Mouse (Mus musculus): ENCODE results near the gene Myd88. TPM values are rescaled to one million over a fixed set of nuclear protein-coding genes. Genes with fewer than 3 reads are reported as not detected.

The Myd88 gene
- total RNA-seq (2023): 41.9 TPM

GRCm38 (mm10) chr9:119340909-119341816 lies at the start of gene Myd88:
Gene Myd88 (minus strand): TSS chr9:119341411.

GRCm38 (mm10) chr9:119365284-119365683 lies 24.1 kb upstream of the Myd88 start, which contains the start of gene Slc22a14:
Gene Slc22a14 (minus strand): TSS chr9:119365553.

DNA sequence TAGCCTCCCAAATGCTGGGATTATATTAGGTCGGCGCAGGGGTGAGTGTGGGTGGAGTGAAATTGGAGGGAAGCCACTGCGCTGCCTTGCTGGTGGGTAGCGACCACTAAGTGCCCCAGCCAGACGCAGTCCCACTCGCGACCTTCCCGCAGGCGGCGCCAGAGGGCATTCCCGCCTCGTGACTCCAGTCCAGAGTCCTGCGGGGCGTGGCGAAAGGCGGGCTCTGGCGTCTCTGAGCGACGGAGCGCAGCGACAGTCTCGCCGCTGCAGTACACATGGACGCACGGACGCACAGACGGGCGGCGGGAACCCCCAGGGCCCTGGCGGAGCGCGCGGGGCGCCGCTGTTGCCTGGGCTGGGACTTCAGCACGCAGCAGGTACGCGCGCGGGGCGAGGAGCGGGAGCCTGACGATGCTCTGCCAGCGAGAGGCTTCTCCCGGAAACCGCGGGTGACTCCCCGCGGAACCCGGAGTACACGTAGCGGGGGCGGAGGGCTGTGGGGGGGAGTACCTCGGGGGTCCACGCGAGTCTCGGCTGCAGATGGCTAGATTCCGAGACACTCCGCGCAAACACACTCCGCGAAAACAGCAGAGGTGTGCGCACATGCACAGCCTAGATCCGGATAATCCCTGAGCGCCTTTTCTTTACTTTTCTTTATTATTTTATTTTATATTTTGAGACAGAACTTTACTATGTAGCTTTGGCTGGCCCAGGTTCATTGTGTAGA lies 16.3 kb upstream of the Myd88 start, which contains the start of gene Xylb:
Gene Xylb (plus strand): TSS at position 51 of the 727 bp plus-strand sequence.

GRCm38 (mm10) chr9:119339558-119340211 lies 1.5 kb downstream of the Myd88 start, which contains the start of gene Acaa1a:
Gene Acaa1a (plus strand): TSS chr9:119339676.

DNA sequence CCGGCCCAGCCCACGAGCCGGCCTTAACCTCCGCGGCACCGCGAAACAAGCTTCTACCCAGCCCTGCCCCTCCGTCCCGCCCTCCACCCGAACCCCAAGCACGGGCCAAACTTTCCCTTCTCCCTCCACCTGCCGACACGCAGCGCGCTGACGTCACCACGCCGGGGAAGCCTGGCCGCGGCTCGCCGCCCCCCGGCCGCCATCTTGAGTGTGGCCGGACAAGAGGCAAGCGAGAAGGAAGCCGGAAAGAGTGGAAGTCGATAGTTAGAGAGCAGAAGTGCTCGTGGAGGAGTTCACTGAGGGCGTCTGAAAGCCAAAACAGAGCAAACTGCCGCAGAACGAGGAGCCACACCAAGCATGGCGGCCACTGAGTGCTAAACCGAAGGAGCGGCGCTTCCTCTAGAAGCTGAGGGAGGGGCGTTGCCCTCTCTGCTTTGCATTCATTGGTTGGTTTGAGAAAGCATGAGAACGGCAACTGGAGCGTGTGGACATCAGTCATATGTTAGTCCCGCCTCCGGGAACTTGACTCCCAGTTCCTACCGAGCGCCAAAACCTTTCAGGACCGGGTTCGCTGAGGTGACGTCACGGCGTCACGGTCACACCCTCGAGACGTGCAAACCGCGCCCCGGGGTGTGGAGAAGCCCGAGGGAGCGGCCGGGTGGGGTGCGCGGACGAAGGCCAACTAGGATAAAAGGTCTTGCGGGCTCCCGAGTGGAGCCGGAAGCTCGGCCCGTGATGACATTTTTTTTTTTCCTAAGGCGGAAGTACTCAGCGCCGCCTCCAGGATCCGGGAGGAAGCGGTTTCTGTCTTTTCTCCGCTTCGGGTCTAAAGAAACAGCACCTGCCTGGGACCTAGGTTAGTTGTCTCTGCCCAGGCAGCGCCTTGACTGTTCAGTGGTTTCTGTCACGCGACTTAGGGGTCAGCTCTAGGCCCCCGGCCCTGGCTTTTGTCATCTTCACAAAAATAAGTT lies 18.6 kb downstream of the Myd88 start, which contains the start of gene Oxsr1:
Gene Oxsr1 (minus strand): TSS at position 139 of the 971 bp plus-strand sequence.

Other genes with a start within 250 kb of the Myd88 start
- 1.2 TPM for gene Plcd1, start 247.9 kb downstream of the Myd88 start, total RNA-seq (2023)
- not detected for gene Dlec1, start 238.9 kb downstream of the Myd88 start, total RNA-seq (2023)
- 0.47 TPM for gene Acaa1b, start 184.3 kb downstream of the Myd88 start, total RNA-seq (2023)
- not detected for gene Gm47289, start 182.2 kb downstream of the Myd88 start, total RNA-seq (2023)
- gene Slc22a13, start 132.3 kb downstream of the Myd88 start, total RNA-seq (2023): not detected
- gene Oxsr1, start 19.0 kb downstream of the Myd88 start, total RNA-seq (2023): 43.8 TPM
- 55.5 TPM for gene Acaa1a, start 1.7 kb downstream of the Myd88 start, total RNA-seq (2023)
- 1.4 TPM for gene Xylb, start 16.0 kb upstream of the Myd88 start, total RNA-seq (2023)
- gene Slc22a14, start 24.1 kb upstream of the Myd88 start, total RNA-seq (2023): not detected
- gene Acvr2b, start 60.7 kb upstream of the Myd88 start, total RNA-seq (2023): 2.5 TPM
- 8.2 TPM for gene Exog, start 103.5 kb upstream of the Myd88 start, total RNA-seq (2023)
- 0.12 TPM for gene Scn5a, start 237.6 kb upstream of the Myd88 start, total RNA-seq (2023)